In the genomic region with DNA sequence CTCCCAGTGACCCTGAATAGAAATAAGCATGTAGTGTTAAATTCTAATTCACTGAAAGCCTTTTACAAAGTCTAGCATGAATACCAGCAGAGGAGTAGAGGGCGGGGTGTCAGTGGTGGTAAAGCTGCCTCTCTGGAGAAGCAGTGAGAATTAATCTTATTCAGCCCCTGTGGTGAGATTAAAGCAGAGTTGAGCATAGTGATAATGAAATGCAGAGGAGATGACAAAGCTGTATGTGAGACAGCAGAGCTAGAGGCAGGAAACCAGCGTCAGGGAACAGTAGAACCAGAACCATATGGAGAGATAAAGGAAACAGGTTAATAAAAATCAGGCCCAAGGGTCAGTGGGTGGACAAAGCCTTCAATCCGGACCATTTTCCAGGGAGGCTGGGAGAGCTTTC, we compare ENCODE assay signal across 34 mouse cellular contexts.
DNase-seq lines count a peak whose midpoint lies in the region; ATAC-seq lines count a peak whose summit lies in the region.
"Had no signal": no experiment of that assay in that cellular context is flagged by ENCODE, and none has a peak within 500 bp of the region (broad histone marks: within the 10 kb centered on the region; RNA-seq: fewer than 3 reads in every experiment).

No protein-coding gene starts in this region.

- no peaks in the 10 kb centered on the region for H3K36me3 ChIP-seq in hindbrain, embryonic 13.5 days
- H3K36me3 ChIP-seq in hindbrain, embryonic 14.5 days (replicated peaks; ENCODE audit: control insufficient read depth, insufficient read depth) = no peaks in the 10 kb centered on the region
- no peaks in the 10 kb centered on the region for H3K36me3 ChIP-seq in forebrain, embryonic 16.5 days (ENCODE audit: control insufficient read depth, insufficient read depth)
- no peaks in the 10 kb centered on the region for H3K36me3 ChIP-seq in midbrain, embryonic 14.5 days (ENCODE audit: control insufficient read depth, insufficient read depth, low read length)
- H3K36me3 ChIP-seq: heart, embryonic 12.5 days; intestine, embryonic 15.5 days; neural tube, embryonic 12.5 days had no signal

- WGBS in hindbrain, embryonic 13.5 days = 19% methylated on average over 3 of the region's 3 CpGs
- 16% methylated on average over 3 of the region's 3 CpGs for WGBS in hindbrain, embryonic 14.5 days
- 6% methylated on average over 3 of the region's 3 CpGs for WGBS in forebrain, embryonic 16.5 days
- WGBS in midbrain, embryonic 14.5 days = 8% methylated on average over 3 of the region's 3 CpGs

- no peak overlapping the region for H3K4me2 ChIP-seq in hindbrain, embryonic 13.5 days
- H3K4me2 ChIP-seq in hindbrain, embryonic 14.5 days (replicated peaks) = no peak overlapping the region
- no peak overlapping the region for H3K4me2 ChIP-seq in forebrain, embryonic 16.5 days (ENCODE audit: low read length)
- H3K4me2 ChIP-seq in midbrain, embryonic 14.5 days (ENCODE audit: low read length) = no peak overlapping the region
- H3K4me2 ChIP-seq: heart, embryonic 12.5 days; intestine, embryonic 15.5 days; neural tube, embryonic 12.5 days had no signal

- H3K27ac ChIP-seq in hindbrain, embryonic 13.5 days = 0 out of 2 replicates have a peak overlapping the region, but pooled peaks have one; percentile 8
- H3K27ac ChIP-seq in hindbrain, embryonic 14.5 days = no peak overlapping the region
- no peak overlapping the region for H3K27ac ChIP-seq in forebrain, embryonic 16.5 days (ENCODE audit: low read length)
- no peak overlapping the region for H3K27ac ChIP-seq in midbrain, embryonic 14.5 days (replicated peaks; ENCODE audit: low read depth, low read length)
- H3K27ac ChIP-seq: gastrocnemius, adult 2 months; heart, adult 2 months; intestine, embryonic 15.5 days; kidney, postnatal 0 days; liver, embryonic 14.5 days; macrophage; neural tube, embryonic 12.5 days had no signal

- no peaks in the 10 kb centered on the region for H3K9me3 ChIP-seq in hindbrain, embryonic 13.5 days
- no peaks in the 10 kb centered on the region for H3K9me3 ChIP-seq in hindbrain, embryonic 14.5 days (ENCODE audit: control insufficient read depth, low read length)
- no peaks in the 10 kb centered on the region for H3K9me3 ChIP-seq in forebrain, embryonic 16.5 days (ENCODE audit: control insufficient read depth, low read length)
- H3K9me3 ChIP-seq in midbrain, embryonic 14.5 days (ENCODE audit: control insufficient read depth, low read length) = no peaks in the 10 kb centered on the region
- H3K9me3 ChIP-seq: heart, embryonic 12.5 days; intestine, embryonic 15.5 days; neural tube, embryonic 12.5 days had no signal

- no peaks in the 10 kb centered on the region for H3K27me3 ChIP-seq in hindbrain, embryonic 13.5 days
- H3K27me3 ChIP-seq in hindbrain, embryonic 14.5 days (ENCODE audit: control insufficient read depth, insufficient read depth, low read length) = no peaks in the 10 kb centered on the region
- H3K27me3 ChIP-seq in forebrain, embryonic 16.5 days (replicated peaks; ENCODE audit: control insufficient read depth, insufficient read depth, low read length) = no peaks in the 10 kb centered on the region
- no peaks in the 10 kb centered on the region for H3K27me3 ChIP-seq in midbrain, embryonic 14.5 days (ENCODE audit: control insufficient read depth, insufficient read depth, low read length)
- H3K27me3 ChIP-seq: CH12.LX; heart, embryonic 12.5 days; intestine, embryonic 15.5 days; neural tube, embryonic 12.5 days had no signal

- DNase-seq in embryo, embryonic 10.5 days (ENCODE audit: low spot score) = peak; percentile 14
- DNase-seq in embryo, embryonic 9.5 days (ENCODE audit: extremely low spot score) = no peak
- no peak for DNase-seq in hindbrain, embryonic 14.5 days (ENCODE audit: low spot score)
- DNase-seq in midbrain, embryonic 14.5 days = peak; percentile 55
- no peak for DNase-seq in adrenal gland, postnatal 10 days
- no peak for DNase-seq in urinary bladder, adult 2 months (ENCODE audit: low spot score)
- DNase-seq: adrenal gland, postnatal 25 days; cerebellum, adult 18-20 months; cerebellum, postnatal 25 days; gastrocnemius, adult 2 months; gastrocnemius, postnatal 36 days; heart, adult 2 months; heart, postnatal 4 days; kidney, adult 2 months; kidney, postnatal 4 days; layer of hippocampus, postnatal 36 days; liver; lung, adult 2 months; lung, postnatal 10 days; right cerebral cortex, adult 18-20 months; spleen, adult 18-20 months; thymus, postnatal 14 days had no signal

- H3K4me1 ChIP-seq in hindbrain, embryonic 13.5 days (replicated peaks) = peaks cover 7% of the 10 kb centered on the region
- H3K4me1 ChIP-seq in hindbrain, embryonic 14.5 days (replicated peaks; ENCODE audit: control insufficient read depth, insufficient read depth, low read length) = no peaks in the 10 kb centered on the region
- no peaks in the 10 kb centered on the region for H3K4me1 ChIP-seq in forebrain, embryonic 16.5 days (replicated peaks; ENCODE audit: control insufficient read depth, insufficient read depth, low read length)
- H3K4me1 ChIP-seq in midbrain, embryonic 14.5 days (ENCODE audit: control insufficient read depth, insufficient read depth, low read length) = peaks cover 3% of the 10 kb centered on the region; the same call in 1 of the 2 replicates
- H3K4me1 ChIP-seq: heart, embryonic 12.5 days; intestine, embryonic 15.5 days had no signal

- ATAC-seq in hindbrain, embryonic 13.5 days (ENCODE audit: low FRiP score) = no peak
- no peak for ATAC-seq in hindbrain, embryonic 14.5 days (ENCODE audit: low FRiP score)
- peak; percentile 26; the same call in 1 of the 2 replicates for ATAC-seq in forebrain, embryonic 16.5 days
- ATAC-seq in midbrain, embryonic 14.5 days (ENCODE audit: low FRiP score, low TSS enrichment) = no peak
- ATAC-seq: hindbrain, embryonic 16.5 days; intestine, embryonic 15.5 days had no signal

- no peak overlapping the region for H3K9ac ChIP-seq in hindbrain, embryonic 13.5 days
- H3K9ac ChIP-seq in hindbrain, embryonic 14.5 days = no peak overlapping the region
- no peak overlapping the region for H3K9ac ChIP-seq in forebrain, embryonic 16.5 days (replicated peaks; ENCODE audit: low read depth, low read length)
- H3K9ac ChIP-seq in midbrain, embryonic 14.5 days (replicated peaks; ENCODE audit: low read length) = no peak overlapping the region
- H3K9ac ChIP-seq: heart, embryonic 12.5 days; intestine, embryonic 15.5 days; liver, embryonic 14.5 days; neural tube, embryonic 12.5 days had no signal

- no peak overlapping the region for H3K4me3 ChIP-seq in hindbrain, embryonic 13.5 days
- no peak overlapping the region for H3K4me3 ChIP-seq in hindbrain, embryonic 14.5 days (replicated peaks; ENCODE audit: low read length)
- H3K4me3 ChIP-seq in forebrain, embryonic 16.5 days (replicated peaks; ENCODE audit: low read length) = no peak overlapping the region
- no peak overlapping the region for H3K4me3 ChIP-seq in midbrain, embryonic 14.5 days (replicated peaks; ENCODE audit: low read depth, low read length)
- H3K4me3 ChIP-seq: erythroblast, embryonic 14.5 days; gastrocnemius, adult 2 months; heart, adult 2 months; heart, embryonic 12.5 days; intestine, embryonic 15.5 days; myocyte; neural tube, embryonic 12.5 days had no signal

Comparison
In these comparisons a context has a peak if more than half of its experiments do, and no peak if none do; other contexts are left out.
1. DNase-seq: peak in embryo, embryonic 10.5 days (single experiment) and midbrain, embryonic 14.5 days (single experiment); none in embryo, embryonic 9.5 days (single experiment), hindbrain, embryonic 14.5 days (single experiment), adrenal gland, postnatal 10 days (single experiment) and urinary bladder, adult 2 months (single experiment).